Mouse (Mus musculus) thymus, adult 2 months (tissue): ENCODE results near the gene Tacr1. TPM values are rescaled to one million over a fixed set of nuclear protein-coding genes. Genes with fewer than 3 reads are reported as not detected.

Source experiments
- DNase-seq: peaks from one replicate; pipeline ENCODE4 v3.0.0; 2021
- H3K27ac ChIP-seq: fragments of 200-500 bp; 2 replicates; pipeline ENCODE4 v1.5.1; 2012; ENCODE audit warnings: low read length, control low read depth; ENCODE audit not compliant: control insufficient read depth, insufficient read depth
- H3K27me3 ChIP-seq: fragments of 200-500 bp; 2 replicates; pipeline ENCODE4 v1.6.1; 2012; ENCODE audit warnings: mild to moderate bottlenecking, low read length, moderate library complexity, mixed read lengths; ENCODE audit not compliant: control insufficient read depth, insufficient read depth
- H3K36me3 ChIP-seq: fragments of 200-500 bp; 2 replicates; pipeline ENCODE4 v1.6.1; 2012; ENCODE audit warnings: mild to moderate bottlenecking, low read length, moderate library complexity; ENCODE audit not compliant: control insufficient read depth, insufficient read depth
- H3K4me1 ChIP-seq: fragments of 200-500 bp; replicated peaks from 2 replicates; pipeline ENCODE4 v1.6.1; 2012; ENCODE audit warnings: low read length; ENCODE audit not compliant: control insufficient read depth, insufficient read depth
- H3K4me3 ChIP-seq: fragments of 200-500 bp; 2 replicates; pipeline ENCODE4 v1.5.1; 2012; ENCODE audit warnings: mild to moderate bottlenecking, low read length, control low read depth, moderate library complexity; ENCODE audit not compliant: control insufficient read depth, insufficient read depth
- CTCF ChIP-seq: fragments of 200-500 bp; IDR thresholded peaks from 2 replicates; pipeline ENCODE4 v1.5.1; 2012; ENCODE audit warnings: mild to moderate bottlenecking, control low read depth, low read length, moderate library complexity, borderline replicate concordance; ENCODE audit not compliant: control insufficient read depth, poor library complexity, insufficient read depth; ENCODE audit errors: extremely low read depth
- POLR2A ChIP-seq: fragments of 200-500 bp; IDR thresholded peaks from 2 replicates; pipeline ENCODE4 v1.6.1; 2012; ENCODE audit warnings: mild to moderate bottlenecking, low read length, control low read depth, moderate library complexity; ENCODE audit not compliant: control insufficient read depth, poor library complexity, insufficient read depth; ENCODE audit errors: extremely low read depth
- WGBS: fragments of 180-500 bp; shearing (Covaris S2); methylation state at CpG from one replicate; pipeline ENCODE4 v1.1.7; 2018; 5-methylcytosine and 5-hydroxymethylcytosine counted together
- polyA plus RNA-seq: library from polyadenylated mRNA; depleted of rRNA; stranded (reverse); fragments of >200 nt; gene quantifications from 2 replicates; pipeline ENCODE4 v1.2.3, GENCODE M21; 2012

Gene Tacr1
- polyA plus RNA-seq, 1 experiment: 0.70 TPM

- Histone ChIP-seq H3K4me1 (no peaks in the 10 kb centered on the region), H3K36me3 (no peaks in the 10 kb centered on the region), H3K27ac (no peak overlapping the region), H3K4me3 (no peak overlapping the region), H3K27me3 (no peaks in the 10 kb centered on the region)
- TF ChIP-seq CTCF (no peak), POLR2A (no peak)
- WGBS: 81% methylated on average over 15 of the region's 15 CpGs
- no peak for DNase-seq
Observed at GRCm38 (mm10) chr6:82458762-82459389, 56.7 kb downstream of the Tacr1 start.

- TF ChIP-seq CTCF (no peak), POLR2A (no peak)
- 19% methylated on average over 4 of the region's 4 CpGs for WGBS
- no peak overlapping the region for H3K4me3 ChIP-seq
- H3K4me1 ChIP-seq: no peaks in the 10 kb centered on the region
- no peak overlapping the region for H3K27ac ChIP-seq
- H3K36me3 ChIP-seq: no peaks in the 10 kb centered on the region
- no peaks in the 10 kb centered on the region for H3K27me3 ChIP-seq
- DNase-seq: no peak
Observed at GRCm38 (mm10) chr6:82463171-82463570, 61.0 kb downstream of the Tacr1 start.

- 59% methylated on average over 6 of the region's 6 CpGs for WGBS
- Histone ChIP-seq H3K27me3 (no peaks in the 10 kb centered on the region), H3K36me3 (no peaks in the 10 kb centered on the region), H3K4me1 (no peaks in the 10 kb centered on the region), H3K27ac (no peak overlapping the region), H3K4me3 (no peak overlapping the region)
- no peak for DNase-seq
- no peak for TF ChIP-seq CTCF
- TF ChIP-seq POLR2A: no peak
Observed at GRCm38 (mm10) chr6:82474477-82474876, 72.3 kb downstream of the Tacr1 start.

- no peak for TF ChIP-seq POLR2A
- TF ChIP-seq CTCF: no peak
- DNase-seq: no peak
- H3K4me3 ChIP-seq: no peak overlapping the region
- H3K36me3 ChIP-seq: no peaks in the 10 kb centered on the region
- H3K4me1 ChIP-seq: no peaks in the 10 kb centered on the region
- no peak overlapping the region for H3K27ac ChIP-seq
- H3K27me3 ChIP-seq: no peaks in the 10 kb centered on the region
- WGBS: 85% methylated on average over 1 of the region's 1 CpGs
Observed at GRCm38 (mm10) chr6:82483842-82484241, 81.7 kb downstream of the Tacr1 start.

- no peaks in the 10 kb centered on the region for H3K4me1 ChIP-seq
- H3K36me3 ChIP-seq: no peaks in the 10 kb centered on the region
- WGBS: 74% methylated on average over 6 of the region's 6 CpGs
- no peak overlapping the region for H3K4me3 ChIP-seq
- H3K27ac ChIP-seq: no peak overlapping the region
- TF ChIP-seq POLR2A: no peak
- TF ChIP-seq CTCF: no peak
- no peaks in the 10 kb centered on the region for H3K27me3 ChIP-seq
- no peak for DNase-seq
Observed at GRCm38 (mm10) chr6:82494481-82494880, 92.3 kb downstream of the Tacr1 start.

- Histone ChIP-seq H3K4me1 (no peaks in the 10 kb centered on the region), H3K36me3 (no peaks in the 10 kb centered on the region), H3K27me3 (no peaks in the 10 kb centered on the region), H3K27ac (no peak overlapping the region), H3K4me3 (no peak overlapping the region)
- no peak for DNase-seq
- 80% methylated on average over 7 of the region's 7 CpGs for WGBS
- no peak for TF ChIP-seq CTCF
- TF ChIP-seq POLR2A: no peak
Observed at GRCm38 (mm10) chr6:82510843-82511416, 108.8 kb downstream of the Tacr1 start.
